In the genomic region with DNA sequence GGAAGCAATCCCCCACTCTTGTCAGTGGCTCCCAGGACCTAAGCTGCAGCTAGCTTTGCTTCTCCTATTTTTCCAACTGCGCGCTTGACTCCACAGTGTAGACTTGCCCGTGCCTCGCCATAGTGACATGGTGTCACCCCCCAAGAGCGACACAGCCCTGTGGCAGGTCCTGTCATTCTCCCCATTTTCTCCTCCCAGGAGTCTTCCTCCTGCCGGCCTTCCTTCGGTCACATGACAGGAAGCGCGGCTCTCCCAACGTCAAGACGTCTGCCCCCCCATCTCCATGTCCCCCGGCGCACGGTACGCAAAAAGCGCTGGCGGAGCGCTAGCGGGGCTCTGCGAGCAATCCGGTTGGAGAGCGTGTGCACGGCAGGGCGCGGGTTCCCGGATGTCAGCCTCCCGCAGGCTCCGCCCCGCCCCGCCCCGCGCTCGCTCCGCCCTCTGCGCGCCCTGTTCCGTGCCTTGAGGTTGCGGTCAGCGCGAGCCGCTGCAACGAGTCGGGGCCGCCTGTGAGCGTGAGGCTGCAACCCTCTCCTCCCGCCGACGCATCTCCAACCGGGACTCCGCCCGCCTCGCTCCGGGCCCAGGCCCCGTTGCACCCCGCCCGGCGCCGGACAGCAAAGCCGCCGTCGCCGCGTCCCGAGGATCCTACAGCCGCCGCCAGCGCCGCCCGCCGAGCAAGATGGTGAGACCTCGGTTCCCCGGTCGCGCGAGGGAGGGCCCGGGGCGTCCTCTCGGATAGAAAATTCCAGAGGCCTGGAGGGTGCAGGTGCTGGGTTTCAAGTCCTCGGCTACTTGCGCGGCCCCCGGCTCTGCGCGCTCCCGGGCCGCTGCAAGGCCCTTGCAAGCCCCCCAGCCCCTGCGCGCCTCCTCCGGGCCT, we compare ENCODE assay signal across 8 mouse cellular contexts. TPM values are rescaled to one million over a fixed set of nuclear protein-coding genes. Genes with fewer than 3 reads are reported as not detected.
DNase-seq lines count a peak whose midpoint lies in the region; ATAC-seq and TF ChIP-seq lines count a peak whose summit lies in the region.

A gene (plus strand): TSS at position 406 of the 880 bp plus-strand sequence.

- DNase-seq in ZHBTc4 (ENCODE audit: low read depth, low spot score) = peak; percentile 97
- DNase-seq in gastrocnemius, adult 2 months = peak; percentile 99
- DNase-seq in hindbrain, postnatal 0 days (ENCODE audit: low spot score) = peak; percentile 99
- DNase-seq in left cerebral cortex, adult 2 months (ENCODE audit: extremely low spot score in 1 of 2, low spot score in 2 of 2) = peak; percentile 97 to 98
- peak; percentile 93 to 96 for DNase-seq in right cerebral cortex, adult 2 months (ENCODE audit: low spot score in 2 of 2)
- DNase-seq in urinary bladder, postnatal 14 days (ENCODE audit: low spot score) = peak; percentile 98

- peak within 1 kb of the TSS; percentile 93 for H3K27ac ChIP-seq in gastrocnemius, adult 2 months
- H3K27ac ChIP-seq in hindbrain, postnatal 0 days = peak within 1 kb of the TSS; percentile 96
- peak within 1 kb of the TSS; percentile 97 for H3K27ac ChIP-seq in left cerebral cortex, adult 2 months

- intact Hi-C loops in gastrocnemius, adult 2 months (cut with DNase I) = loop anchor here (5.0 kb wide), 3 partner anchors 72 to 207 kb away; a partner anchor contains a TSS
- intact Hi-C loops in left cerebral cortex, adult 2 months (cut with DNase I) = loop anchor here (1.0 to 2.0 kb wide), 4 partner anchors 52 to 107 kb away; a partner anchor contains a TSS

- peak within 1 kb of the TSS; percentile 99 for H3K4me3 ChIP-seq in gastrocnemius, adult 2 months
- H3K4me3 ChIP-seq in hindbrain, postnatal 0 days (ENCODE audit: low read length) = peak within 1 kb of the TSS; percentile 91
- peak within 1 kb of the TSS; percentile 99 for H3K4me3 ChIP-seq in left cerebral cortex, adult 2 months

- H3K4me1 ChIP-seq in hindbrain, postnatal 0 days (ENCODE audit: insufficient read depth, low read length) = peaks cover 14% of the 10 kb centered on the region

- H3K27me3 ChIP-seq in hindbrain, postnatal 0 days (ENCODE audit: insufficient read depth, low read length) = no peaks in the 10 kb centered on the region

- H3K4me2 ChIP-seq in hindbrain, postnatal 0 days (ENCODE audit: low read depth, low read length) = peak within 1 kb of the TSS; percentile 68

- WGBS in hindbrain, postnatal 0 days = under 1% methylated on average over 82 of the region's 89 CpGs

- no peaks in the 10 kb centered on the region for H3K36me3 ChIP-seq in hindbrain, postnatal 0 days (ENCODE audit: insufficient read depth, low read length)

- TF ChIP-seq CTCF in gastrocnemius, adult 2 months (IDR thresholded peaks at IDR 0.05) = 0 out of 2 replicates have a peak, but pooled peaks have one; percentile 1
- TF ChIP-seq CTCF in hindbrain, postnatal 0 days (IDR thresholded peaks at IDR 0.05; ENCODE audit: low read depth) = peak; percentile 22; the same call in 1 of the 2 replicates
- no peak for TF ChIP-seq CTCF in left cerebral cortex, adult 2 months (IDR thresholded peaks at IDR 0.05)

- H3K9me3 ChIP-seq in hindbrain, postnatal 0 days (ENCODE audit: low read length) = no peaks in the 10 kb centered on the region

- ATAC-seq in common myeloid progenitor, adult 5-6 weeks (replicated peaks; ENCODE audit: low read depth, poor library complexity, severe bottlenecking) = peak; percentile 93
- peak; percentile 98 for ATAC-seq in hindbrain, postnatal 0 days
- ATAC-seq in megakaryocyte, adult 5-6 weeks (ENCODE audit: poor library complexity, severe bottlenecking) = peak; percentile 91

- peak within 1 kb of the TSS; percentile 97 for H3K9ac ChIP-seq in hindbrain, postnatal 0 days (replicated peaks; ENCODE audit: low read length)

RNA-seq across cellular contexts. Expression of the gene that starts here (rescaled TPM):
- total RNA-seq in common myeloid progenitor, adult 5-6 weeks (2017) = 73.0 and 81.1 TPM in 2 replicates
- 100 to 1,000 TPM; 123 to 135 TPM for total RNA-seq in gastrocnemius, adult 2 months (2021)
- total RNA-seq in hindbrain, postnatal 0 days (2014; rRNA removed) = 90.3 and 94.7 TPM in 2 replicates
- polyA plus RNA-seq in hindbrain, postnatal 0 days (2015; fragmentation: Nextera tagmentation; extraction: Ambion mirVana) = 260 and 268 TPM in 2 replicates
- total RNA-seq in left cerebral cortex, adult 2 months (2021) = 100 to 1,000 TPM; 688 to 716 TPM
- total RNA-seq in megakaryocyte, adult 5-6 weeks (2015) = 66.9 and 72.9 TPM in 2 replicates
- total RNA-seq in megakaryocyte, adult 5-6 weeks (2017) = 79.8 and 91.7 TPM in 2 replicates

Comparison
In these comparisons a context has a peak if more than half of its experiments do, and no peak if none do; other contexts are left out.
1. Peak in every context shown above with its lines: DNase-seq, ATAC-seq, H3K4me3 ChIP-seq and H3K27ac ChIP-seq.